ENCODE assay signal across 10 mouse cellular contexts in genomic region chr8:124281700-124282541, GRCm38 (mm10). TPM values are rescaled to one million over a fixed set of nuclear protein-coding genes. Genes with fewer than 3 reads are reported as not detected.
DNase-seq lines count a peak whose midpoint lies in the region; ATAC-seq and TF ChIP-seq lines count a peak whose summit lies in the region.
"Had no signal": no experiment of that assay in that cellular context is flagged by ENCODE, and none has a peak within 500 bp of the region (broad histone marks: within the 10 kb centered on the region; RNA-seq: fewer than 3 reads in every experiment).

No protein-coding gene starts in this region.

- no peak; the same call in 1 of the 2 replicates for TF ChIP-seq CTCF in gastrocnemius, adult 2 months (IDR thresholded peaks at IDR 0.05)

- H3K4me1 ChIP-seq in heart, embryonic 12.5 days (replicated peaks), result peaks cover 85% of the 10 kb centered on the region
- peaks cover 63% of the 10 kb centered on the region for H3K4me1 ChIP-seq in midbrain, embryonic 16.5 days (ENCODE audit: control insufficient read depth, insufficient read depth, low read length)
- H3K4me1 ChIP-seq in intestine, embryonic 15.5 days (replicated peaks), result peaks cover 59% of the 10 kb centered on the region

- WGBS in heart, embryonic 12.5 days, result 45% methylated on average over 11 of the region's 11 CpGs
- 59% methylated on average over 11 of the region's 11 CpGs for WGBS in midbrain, embryonic 16.5 days
- WGBS in intestine, embryonic 15.5 days, result 69% methylated on average over 11 of the region's 11 CpGs

- peak overlapping the region; percentile 89 for H3K27ac ChIP-seq in gastrocnemius, adult 2 months
- peak overlapping the region; percentile 87 for H3K27ac ChIP-seq in heart, embryonic 12.5 days (ENCODE audit: poor library complexity, severe bottlenecking)
- H3K27ac ChIP-seq in midbrain, embryonic 16.5 days (ENCODE audit: low read length), result peak overlapping the region; percentile 36
- H3K27ac ChIP-seq in intestine, embryonic 15.5 days, result no peak overlapping the region
- H3K27ac ChIP-seq: liver, embryonic 13.5 days had no signal

- DNase-seq in gastrocnemius, adult 2 months, result peak; percentile 60
- no peak for DNase-seq in gastrocnemius, postnatal 14 days
- peak; percentile 54 for DNase-seq in cerebellum, adult 11 months
- no peak for DNase-seq in adrenal gland, postnatal 14 days
- no peak for DNase-seq in frontal cortex, postnatal 10 days (ENCODE audit: low spot score in 2 of 2)
- DNase-seq: liver, embryonic 13.5 days; right cerebral cortex, adult 18-20 months had no signal

- ATAC-seq in heart, embryonic 12.5 days (ENCODE audit: insufficient number of reproducible peaks, low FRiP score), result no peak
- ATAC-seq in midbrain, embryonic 16.5 days, result no peak
- no peak for ATAC-seq in intestine, embryonic 15.5 days

- peak overlapping the region; percentile 14; the same call in 1 of the 2 replicates for H3K4me2 ChIP-seq in heart, embryonic 12.5 days
- H3K4me2 ChIP-seq in midbrain, embryonic 16.5 days (ENCODE audit: low read length), result no peak overlapping the region
- H3K4me2 ChIP-seq in intestine, embryonic 15.5 days (replicated peaks), result no peak overlapping the region
- H3K4me2 ChIP-seq: liver, embryonic 13.5 days had no signal

- intact Hi-C loops in gastrocnemius, adult 2 months (cut with DNase I), result loop anchor here (5.0 kb wide), 1 partner anchor 50 kb away; the partner anchor contains the start of gene Galnt2
- intact Hi-C loops in gastrocnemius, postnatal 14 days (cut with DNase I; ENCODE audit: low total_unique reads), result loop anchor here (10.0 kb wide), 1 partner anchor 47 kb away; the partner anchor contains the start of gene Galnt2

- H3K4me3 ChIP-seq in gastrocnemius, adult 2 months, result peak overlapping the region; percentile 41
- H3K4me3 ChIP-seq in heart, embryonic 12.5 days, result no peak overlapping the region
- H3K4me3 ChIP-seq in midbrain, embryonic 16.5 days (ENCODE audit: low read depth, low read length), result no peak overlapping the region
- H3K4me3 ChIP-seq in intestine, embryonic 15.5 days (replicated peaks), result no peak overlapping the region
- H3K4me3 ChIP-seq: liver, embryonic 13.5 days had no signal

- no peaks in the 10 kb centered on the region for H3K36me3 ChIP-seq in heart, embryonic 12.5 days
- no peaks in the 10 kb centered on the region for H3K36me3 ChIP-seq in midbrain, embryonic 16.5 days (ENCODE audit: control insufficient read depth, insufficient read depth, low read length)
- no peaks in the 10 kb centered on the region for H3K36me3 ChIP-seq in intestine, embryonic 15.5 days
- H3K36me3 ChIP-seq: liver, embryonic 13.5 days had no signal

- H3K27me3 ChIP-seq in heart, embryonic 12.5 days (replicated peaks), result no peaks in the 10 kb centered on the region
- H3K27me3 ChIP-seq in midbrain, embryonic 16.5 days (ENCODE audit: control insufficient read depth, insufficient read depth, low read depth, low read length), result no peaks in the 10 kb centered on the region
- no peaks in the 10 kb centered on the region for H3K27me3 ChIP-seq in intestine, embryonic 15.5 days (replicated peaks)
- H3K27me3 ChIP-seq: liver, embryonic 13.5 days had no signal

- 0 out of 2 replicates have a peak overlapping the region, but pooled peaks have one; percentile 24 for H3K9ac ChIP-seq in heart, embryonic 12.5 days
- H3K9ac ChIP-seq in midbrain, embryonic 16.5 days (ENCODE audit: low read depth, low read length), result no peak overlapping the region
- no peak overlapping the region for H3K9ac ChIP-seq in intestine, embryonic 15.5 days
- H3K9ac ChIP-seq: liver, embryonic 13.5 days had no signal

- H3K9me3 ChIP-seq in heart, embryonic 12.5 days (replicated peaks), result no peaks in the 10 kb centered on the region
- no peaks in the 10 kb centered on the region for H3K9me3 ChIP-seq in midbrain, embryonic 16.5 days (replicated peaks; ENCODE audit: control insufficient read depth, low read length, poor library complexity, severe bottlenecking)
- H3K9me3 ChIP-seq in intestine, embryonic 15.5 days, result no peaks in the 10 kb centered on the region
- H3K9me3 ChIP-seq: liver, embryonic 13.5 days had no signal

RNA-seq across cellular contexts. Expression of gene Galnt2, which starts 50.7 kb away (rescaled TPM):
- 10 to 100 TPM; 35.6 to 37.2 TPM for total RNA-seq in gastrocnemius, adult 2 months (2021)
- total RNA-seq in gastrocnemius, postnatal 14 days (2021), result 10 to 100 TPM; 30.4 to 32.4 TPM
- polyA plus RNA-seq in heart, embryonic 12.5 days (2016; fragmentation: Nextera tagmentation; extraction: Ambion mirVana), result 77.9 and 80.9 TPM in 2 replicates
- 45.7 and 49.0 TPM in 2 replicates for polyA plus RNA-seq in midbrain, embryonic 16.5 days (2015; fragmentation: Nextera tagmentation; extraction: Ambion mirVana)
- 45.4 and 57.5 TPM in 2 replicates for total RNA-seq in adrenal gland, postnatal 14 days (2021)
- polyA plus RNA-seq in intestine, embryonic 15.5 days (2015; fragmentation: Nextera tagmentation; extraction: Ambion mirVana), result 58.8 and 66.9 TPM in 2 replicates

Comparison
In these comparisons a context has a peak if more than half of its experiments do, and no peak if none do; other contexts are left out.
1. DNase-seq: peak in gastrocnemius, adult 2 months (single experiment) and cerebellum, adult 11 months (single experiment); none in gastrocnemius, postnatal 14 days (single experiment), adrenal gland, postnatal 14 days (single experiment) and frontal cortex, postnatal 10 days (0 of 2).